Mouse (Mus musculus) CD4-positive helper T cell, adult 2 months (primary cell): ENCODE data around the gene Itga5.

Experiments
- DNase-seq: peaks from one replicate; pipeline ENCODE4 v3.0.0-alpha.2; 2012; ENCODE audit warnings: low read depth, missing footprints, low spot score

Gene Itga5

GRCm38 (mm10) chr15:103340786-103341185 is 25.8 kb downstream of the Itga5 start:
- DNase-seq = no peak

- DNase-seq = peak; percentile 68
These were observed 26.6 kb downstream of the Itga5 start, which contains the start of gene Zfp385a for GRCm38 (mm10) chr15:103339961-103340337. Gene Zfp385a, minus strand, starts transcription at chr15:103340093.

GRCm38 (mm10) chr15:103339166-103339960 is 27.2 kb downstream of the Itga5 start:
- DNase-seq = no peak

DNA sequence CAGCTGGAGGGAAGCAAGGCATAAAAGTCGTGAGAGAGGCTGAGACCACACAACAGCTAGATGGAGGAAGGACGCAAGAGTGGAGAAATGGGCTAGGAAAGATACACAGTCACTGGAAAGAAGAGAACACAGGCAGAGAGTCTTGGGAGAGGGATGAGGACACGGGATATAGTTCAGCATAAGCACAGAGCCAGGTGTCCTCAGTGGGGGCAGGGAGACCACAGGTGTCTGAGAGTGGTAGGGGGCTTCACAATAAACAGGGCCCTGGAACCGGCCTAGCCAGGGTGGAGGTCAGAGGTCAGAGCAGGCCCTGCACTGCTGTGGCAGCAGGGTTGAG is 27.8 kb downstream of the Itga5 start:
- no peak for DNase-seq

- DNase-seq = no peak
These were observed 29.4 kb downstream of the Itga5 start for GRCm38 (mm10) chr15:103336996-103337667.

- DNase-seq = no peak
These were observed 30.9 kb downstream of the Itga5 start for GRCm38 (mm10) chr15:103335488-103336235.

DNA sequence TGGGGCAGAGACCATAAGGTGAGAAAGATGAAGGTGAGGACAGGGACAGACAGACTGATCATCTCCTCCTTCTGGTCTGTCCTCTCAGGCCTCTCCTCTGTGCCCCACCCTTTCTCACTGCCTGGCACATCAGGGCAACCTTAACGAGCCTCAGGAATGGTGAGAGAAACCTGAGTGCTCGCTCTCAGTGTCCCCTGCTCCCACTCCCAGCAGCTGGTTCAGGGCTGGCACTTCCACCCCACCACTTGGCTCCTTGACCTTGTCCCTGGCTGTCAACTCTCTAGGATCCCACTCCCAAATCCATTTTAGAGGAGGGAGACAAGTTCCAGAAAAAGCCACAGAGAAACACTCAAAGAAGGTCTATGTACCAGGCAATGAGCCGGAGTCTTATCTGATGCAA is 31.5 kb downstream of the Itga5 start:
- no peak for DNase-seq

DNA sequence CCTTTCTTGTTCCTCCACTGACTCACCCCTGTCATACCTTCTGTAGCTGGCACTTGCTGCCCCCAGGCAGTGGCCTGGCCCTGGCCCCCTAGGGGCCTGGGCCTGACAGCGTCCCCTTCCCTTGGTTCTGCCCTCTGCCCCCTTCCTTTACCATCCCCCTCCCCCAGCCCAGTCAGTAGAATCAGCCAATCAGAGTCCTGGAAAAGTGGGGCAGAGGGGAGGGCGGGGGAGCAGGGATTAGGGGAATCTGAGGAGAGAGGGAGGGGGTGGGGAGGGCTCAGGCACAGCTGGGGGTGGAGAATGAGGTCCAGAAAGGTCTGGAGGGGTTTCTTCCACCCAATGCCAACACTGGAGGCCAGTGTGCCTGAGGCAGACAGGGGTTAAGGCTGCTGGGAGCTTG is 32.4 kb downstream of the Itga5 start:
- no peak for DNase-seq

GRCm38 (mm10) chr15:103333738-103334137 is 32.8 kb downstream of the Itga5 start:
- DNase-seq = no peak

DNA sequence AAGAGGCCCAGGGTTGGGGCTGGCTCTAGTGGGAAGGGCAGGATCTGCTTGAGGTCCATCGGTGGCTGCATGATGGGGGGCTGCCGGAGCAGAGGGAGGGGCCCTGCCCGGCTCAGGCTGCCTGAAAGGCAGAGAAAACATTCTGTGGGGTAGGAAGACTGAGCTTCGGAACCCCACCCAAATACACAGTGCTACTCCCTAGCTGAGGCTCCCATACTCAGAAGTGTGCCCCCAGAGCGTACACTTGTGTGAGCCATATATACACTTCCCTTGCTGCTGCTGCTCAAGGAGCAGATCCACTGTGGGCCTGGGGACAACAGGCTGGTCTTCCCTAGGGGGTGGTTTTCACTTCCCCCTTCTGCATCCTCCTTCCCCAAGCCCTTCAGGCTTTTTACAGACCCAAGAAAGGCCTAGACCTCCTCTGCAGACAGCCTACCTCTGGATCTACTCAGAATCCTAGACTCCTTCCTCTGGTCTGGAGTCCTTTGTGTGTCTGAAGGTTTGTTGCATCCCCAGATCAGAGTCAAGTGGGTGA is 33.4 kb downstream of the Itga5 start:
- DNase-seq = no peak

DNA sequence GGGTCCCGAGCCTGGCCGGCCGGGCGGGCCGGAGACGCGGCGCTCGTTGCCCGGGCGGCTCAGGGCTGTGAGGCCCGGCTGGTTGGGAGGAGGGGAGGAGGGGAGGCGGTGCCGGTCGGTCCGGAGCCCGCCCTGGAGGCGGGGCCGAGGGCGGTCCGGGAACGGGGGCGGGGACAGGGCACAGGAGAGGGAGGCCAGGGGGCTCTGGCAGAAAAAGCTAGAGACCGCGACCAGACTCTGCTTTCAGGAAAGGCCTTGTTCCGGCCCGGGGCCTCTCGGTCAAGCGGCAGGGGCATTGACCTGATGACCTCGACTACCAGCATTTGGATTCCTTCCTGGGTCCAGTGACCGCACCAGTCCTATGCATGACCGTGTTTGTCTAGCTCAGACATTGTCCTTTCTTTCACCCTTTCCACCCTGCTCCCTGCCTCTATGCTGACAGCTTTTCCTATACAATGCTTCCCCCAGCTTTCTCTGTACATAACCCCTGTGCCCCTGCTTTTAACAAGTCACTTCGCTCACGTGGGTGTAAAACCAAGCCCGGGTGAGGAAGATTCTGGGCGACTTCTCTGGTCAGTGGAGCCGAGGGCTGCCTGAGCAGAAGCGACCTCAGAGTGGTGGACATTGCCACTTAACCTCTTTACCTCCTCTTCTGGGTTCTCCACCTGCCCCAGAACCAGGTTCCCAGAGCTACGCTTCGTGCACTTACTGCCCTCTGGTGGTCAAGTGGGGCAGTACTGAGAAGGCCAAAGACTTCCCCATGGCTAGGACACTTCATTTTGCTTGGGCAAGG is 42.9 kb downstream of the Itga5 start:
- DNase-seq = peak; percentile 77

DNA sequence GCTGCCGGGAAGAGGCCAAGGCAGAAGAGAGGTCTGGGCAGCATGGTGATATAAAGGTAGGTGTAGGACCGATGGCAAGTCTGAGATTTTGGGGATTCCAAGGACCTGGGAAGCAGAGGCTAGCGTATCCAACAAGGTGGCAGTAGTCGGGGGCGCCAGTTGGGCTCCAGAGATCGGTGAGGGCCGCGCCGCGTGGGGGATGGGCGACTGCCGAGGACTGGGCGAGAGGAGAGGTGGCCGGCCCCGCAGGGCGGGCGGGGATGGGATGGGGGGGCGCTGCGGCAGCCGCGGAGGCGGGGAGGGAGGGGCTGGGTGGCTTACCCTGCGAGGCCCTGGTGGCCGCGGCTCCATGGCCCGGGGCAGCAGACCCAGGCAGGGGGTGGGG is 43.5 kb downstream of the Itga5 start:
- no peak for DNase-seq

- DNase-seq = no peak
These were observed 44.2 kb downstream of the Itga5 start for GRCm38 (mm10) chr15:103322396-103322795.

DNA sequence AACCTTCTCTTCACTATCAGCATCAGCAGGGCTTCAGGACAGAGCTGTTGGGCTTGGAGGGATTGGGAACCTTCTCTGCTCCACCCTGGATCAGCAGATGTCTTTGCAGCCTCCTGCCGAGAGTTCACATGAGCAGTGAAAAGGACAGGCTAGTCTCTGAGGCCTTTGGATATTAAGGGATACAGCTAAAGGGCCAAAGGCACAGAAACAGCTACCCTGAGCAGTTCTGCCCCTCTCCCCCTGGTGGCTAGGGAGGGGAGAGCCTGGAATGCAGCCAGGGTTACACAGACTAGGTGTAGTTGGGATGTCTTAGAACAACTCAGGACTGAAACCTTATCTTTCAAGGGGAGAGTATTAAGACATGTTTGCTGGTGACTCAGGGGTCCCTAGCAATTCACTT is 45.5 kb downstream of the Itga5 start:
- DNase-seq = no peak

GRCm38 (mm10) chr15:103318201-103318816 is 48.3 kb downstream of the Itga5 start:
- no peak for DNase-seq

DNA sequence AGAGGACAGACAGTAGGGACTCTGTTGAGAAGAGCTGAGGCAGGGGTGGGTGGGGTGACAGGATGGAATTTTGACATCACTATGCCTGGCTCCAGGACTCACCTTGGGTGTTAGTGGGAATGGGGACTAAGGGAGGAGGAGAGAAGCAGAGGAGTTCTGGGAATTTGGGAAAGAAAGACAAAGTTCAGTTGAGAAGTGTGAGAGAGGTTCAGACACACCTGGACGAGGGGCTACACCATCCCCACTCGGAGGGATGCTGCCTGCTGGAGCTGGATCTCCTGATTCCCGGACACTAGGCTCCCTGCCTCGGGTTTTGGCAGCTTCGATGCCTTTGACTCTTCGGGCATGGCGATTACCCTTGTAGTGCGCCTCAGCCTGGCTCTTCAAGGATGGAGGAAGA is 48.8 kb downstream of the Itga5 start:
- no peak for DNase-seq

DNA sequence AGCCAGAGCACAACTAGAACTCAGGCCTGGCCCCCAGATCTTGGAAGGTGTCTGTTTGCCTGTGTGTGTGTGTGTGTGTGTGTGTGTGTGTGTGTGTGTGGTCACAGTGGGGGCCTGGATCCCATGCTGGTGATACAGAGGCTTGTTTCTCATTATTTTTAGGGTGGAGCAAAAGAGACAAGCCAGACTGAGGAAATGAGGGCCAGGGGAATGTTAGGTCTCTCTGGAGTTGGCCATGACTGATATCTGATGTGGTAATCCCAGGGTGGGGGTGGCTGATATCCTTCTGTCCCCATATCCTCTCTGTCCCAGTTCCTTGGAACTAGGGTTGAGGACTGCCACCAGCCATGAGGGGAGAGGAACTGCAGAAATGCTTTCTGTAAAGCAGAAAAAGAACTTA is 49.4 kb downstream of the Itga5 start:
- DNase-seq = no peak

DNA sequence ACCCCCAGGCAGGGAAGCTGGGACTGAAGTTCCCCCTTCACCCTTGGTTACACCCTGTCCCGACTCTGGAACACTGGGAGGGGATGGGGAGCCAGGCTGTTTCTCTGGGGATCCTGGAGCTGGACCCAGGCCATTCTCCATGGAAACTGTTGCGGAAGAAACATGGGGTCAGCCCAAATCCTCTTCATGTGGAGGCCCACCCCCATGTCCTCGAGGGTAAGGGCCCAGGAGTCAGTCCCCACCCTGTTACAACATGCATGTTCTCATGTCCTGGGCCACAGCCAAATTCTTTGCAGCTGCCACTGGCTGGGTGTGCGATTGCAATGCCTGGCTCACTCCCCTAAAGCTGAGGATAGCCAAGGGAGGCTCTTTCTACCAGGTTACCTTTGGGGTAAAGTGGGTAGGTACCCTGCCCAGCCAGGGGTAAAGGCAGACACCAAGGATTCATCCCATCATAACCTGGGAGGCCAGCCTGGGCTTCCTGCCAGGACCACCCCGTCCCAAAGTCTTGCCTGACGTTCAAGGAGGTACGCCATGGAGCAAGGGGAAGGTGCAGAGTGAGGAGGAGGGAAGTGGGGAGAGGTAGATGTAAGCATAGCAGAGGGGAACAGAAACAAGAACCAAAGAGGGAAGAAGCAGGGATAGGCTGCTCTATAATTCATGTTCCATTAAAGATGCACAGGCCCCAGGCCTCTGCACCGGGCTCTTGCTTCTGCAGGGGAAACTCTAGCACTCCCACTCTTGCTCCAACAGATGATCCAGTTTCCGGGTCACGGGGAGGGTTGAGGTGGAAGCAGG is 50.4 kb downstream of the Itga5 start:
- DNase-seq = no peak

DNA sequence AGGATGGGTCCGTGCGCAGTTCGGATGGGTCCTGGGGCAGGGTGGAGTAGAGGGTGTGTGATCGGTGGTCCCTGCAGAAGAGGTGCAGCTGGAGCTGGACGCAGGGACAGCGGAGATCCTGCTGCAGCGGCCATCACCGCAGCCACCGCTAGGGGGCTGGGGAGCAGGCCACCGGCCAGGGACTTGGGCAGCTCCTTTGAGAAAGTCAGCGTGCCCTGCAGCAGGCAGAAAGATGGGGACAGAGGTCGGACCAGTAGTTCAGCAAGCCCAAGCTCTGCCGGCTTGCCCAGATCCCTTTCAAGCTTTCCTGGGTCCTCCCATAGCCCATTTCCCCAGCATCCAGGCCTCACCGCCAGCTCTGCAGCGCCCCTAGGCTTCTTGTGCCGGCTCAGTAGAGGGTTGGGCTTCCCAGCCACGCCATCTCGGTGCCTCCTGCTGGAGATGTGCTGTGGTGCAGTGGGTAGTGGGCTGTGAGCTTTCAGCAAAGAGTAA is 51.5 kb downstream of the Itga5 start:
- no peak for DNase-seq

DNA sequence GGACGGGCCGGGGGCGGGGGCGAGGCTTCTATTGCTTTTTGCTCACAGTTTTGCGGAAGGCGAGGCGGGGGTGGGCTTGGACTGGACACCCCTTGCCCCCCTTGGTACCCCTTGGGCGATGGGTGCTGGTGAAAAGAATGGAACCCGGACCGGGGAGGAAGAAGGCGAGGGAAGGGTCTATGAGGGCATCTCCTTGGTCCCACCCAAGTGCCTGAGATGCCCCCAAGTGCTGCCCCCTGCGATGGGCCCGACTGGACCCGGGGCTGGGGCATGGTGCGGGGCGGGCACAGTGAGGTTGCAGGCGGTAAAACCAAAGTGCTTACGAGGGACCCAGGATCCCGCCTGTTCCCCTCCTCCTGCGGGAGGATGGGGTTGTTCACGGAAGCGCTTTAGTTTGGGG is 52.4 kb downstream of the Itga5 start:
- DNase-seq = no peak
